Mouse (Mus musculus): ENCODE measurements at regions not wholly inside any gene's neighbourhood (a gene's known extent, or its start where the extent isn't known, plus 50 kb on each side); places are given as distances from the start of the nearest gene placed in this dataset.
"Not testable (repeated sequence)": the region's sequence is repeated elsewhere in the genome, so short reads cannot be mapped to it uniquely, and the experiment has no call there.

- Histone ChIP-seq H3K4me1 (replicated peaks) (no peaks in the 10 kb centered on the region), H3K4me3 (no peak overlapping the region), H3K27ac (no peak overlapping the region), H3K9ac (no peak overlapping the region), H3K36me3 (no peaks in the 10 kb centered on the region), H3K9me3 (peaks cover 11% of the 10 kb centered on the region; the same call in 1 of the 2 replicates), H3K4me2 (no peak overlapping the region), H3K27me3 (no peaks in the 10 kb centered on the region)
- WGBS, result 85% methylated on average over 2 of the region's 2 CpGs
- no peak for ATAC-seq (ENCODE audit: low FRiP score)
Measured at GRCm38 (mm10) chr6:48209103-48209502, 122.7 kb upstream of the Zfp746 start.

GRCm38 (mm10) chr6:48205722-48206121, 119.3 kb upstream of the Zfp746 start:
- ATAC-seq (ENCODE audit: low FRiP score), result no peak
- Histone ChIP-seq H3K27me3 (no peaks in the 10 kb centered on the region), H3K36me3 (no peaks in the 10 kb centered on the region), H3K27ac (no peak overlapping the region), H3K9me3 (no peaks in the 10 kb centered on the region), H3K4me2 (no peak overlapping the region), H3K4me3 (no peak overlapping the region), H3K4me1 (replicated peaks) (no peaks in the 10 kb centered on the region), H3K9ac (no peak overlapping the region)
- 94% methylated on average over 5 of the region's 5 CpGs for WGBS

GRCm38 (mm10) chr6:48199951-48200350, 113.6 kb upstream of the Zfp746 start:
- H3K4me3 ChIP-seq, result no peak overlapping the region
- no peaks in the 10 kb centered on the region for H3K36me3 ChIP-seq
- peaks cover 8% of the 10 kb centered on the region; the same call in 1 of the 2 replicates for H3K4me1 ChIP-seq (replicated peaks)
- H3K9ac ChIP-seq, result no peak overlapping the region
- no peak for ATAC-seq (ENCODE audit: low FRiP score)
- no peak overlapping the region for H3K4me2 ChIP-seq
- WGBS, result 52% methylated on average over 3 of the region's 3 CpGs
- no peak overlapping the region for H3K27ac ChIP-seq
- no peaks in the 10 kb centered on the region for H3K27me3 ChIP-seq
- H3K9me3 ChIP-seq, result no peaks in the 10 kb centered on the region

- H3K36me3 ChIP-seq, result no peaks in the 10 kb centered on the region
- H3K27me3 ChIP-seq, result no peaks in the 10 kb centered on the region
- peaks cover 8% of the 10 kb centered on the region; the same call in 1 of the 2 replicates for H3K4me1 ChIP-seq (replicated peaks)
- no peak overlapping the region for H3K27ac ChIP-seq
- no peak for ATAC-seq (ENCODE audit: low FRiP score)
- no peaks in the 10 kb centered on the region for H3K9me3 ChIP-seq
- H3K4me2 ChIP-seq, result no peak overlapping the region
- WGBS, result 74% methylated on average over 1 of the region's 1 CpGs
- no peak overlapping the region for H3K4me3 ChIP-seq
- H3K9ac ChIP-seq, result no peak overlapping the region
Measured at GRCm38 (mm10) chr6:48198806-48199205, 112.4 kb upstream of the Zfp746 start.

- Histone ChIP-seq H3K27me3 (no peaks in the 10 kb centered on the region), H3K36me3 (no peaks in the 10 kb centered on the region), H3K4me1 (replicated peaks) (peaks cover 8% of the 10 kb centered on the region; the same call in 1 of the 2 replicates), H3K9me3 (no peaks in the 10 kb centered on the region), H3K27ac (no peak overlapping the region), H3K4me2 (no peak overlapping the region), H3K4me3 (no peak overlapping the region), H3K9ac (no peak overlapping the region)
- ATAC-seq (ENCODE audit: low FRiP score), result 0 out of 2 replicates have a peak, but pooled peaks have one; percentile 39
- 52% methylated on average over 4 of the region's 4 CpGs for WGBS
Measured at GRCm38 (mm10) chr6:48197696-48198378, 111.4 kb upstream of the Zfp746 start.

GRCm38 (mm10) chr6:48188363-48188762, 102.0 kb upstream of the Zfp746 start:
- H3K27ac ChIP-seq; ATAC-seq (ENCODE audit: low FRiP score); H3K4me1 ChIP-seq (replicated peaks); H3K27me3 ChIP-seq; H3K4me3 ChIP-seq; H3K9ac ChIP-seq; H3K9me3 ChIP-seq; H3K4me2 ChIP-seq; H3K36me3 ChIP-seq: not testable (repeated sequence)
- 73% methylated on average over 2 of the region's 2 CpGs for WGBS

GRCm38 (mm10) chr6:48185311-48185710, 98.9 kb upstream of the Zfp746 start:
- WGBS, result 33% methylated on average over 1 of the region's 1 CpGs
- no peaks in the 10 kb centered on the region for H3K36me3 ChIP-seq
- H3K9me3 ChIP-seq, result no peaks in the 10 kb centered on the region
- H3K4me3 ChIP-seq, result no peak overlapping the region
- H3K27me3 ChIP-seq, result no peaks in the 10 kb centered on the region
- H3K4me1 ChIP-seq (replicated peaks), result no peaks in the 10 kb centered on the region
- no peak overlapping the region for H3K9ac ChIP-seq
- H3K27ac ChIP-seq, result no peak overlapping the region
- no peak overlapping the region for H3K4me2 ChIP-seq
- no peak for ATAC-seq (ENCODE audit: low FRiP score)

GRCm38 (mm10) chr6:48178360-48179120, 92.1 kb upstream of the Zfp746 start:
- H3K9ac ChIP-seq, result 0 out of 2 replicates have a peak overlapping the region, but pooled peaks have one; percentile 25
- 54% methylated on average over 3 of the region's 3 CpGs for WGBS
- ATAC-seq (ENCODE audit: low FRiP score), result peak; percentile 68

GRCm38 (mm10) chr6:48177936-48178335, 91.5 kb upstream of the Zfp746 start:
- H3K4me1 ChIP-seq (replicated peaks), result peaks cover 6% of the 10 kb centered on the region
- H3K9me3 ChIP-seq, result no peaks in the 10 kb centered on the region
- H3K36me3 ChIP-seq, result no peaks in the 10 kb centered on the region
- no peak for ATAC-seq (ENCODE audit: low FRiP score)
- H3K27ac ChIP-seq, result no peak overlapping the region
- H3K4me3 ChIP-seq, result no peak overlapping the region
- H3K9ac ChIP-seq, result no peak overlapping the region
- WGBS, result 13% methylated on average over 2 of the region's 2 CpGs
- H3K4me2 ChIP-seq, result no peak overlapping the region
- no peaks in the 10 kb centered on the region for H3K27me3 ChIP-seq

More at GRCm38 (mm10) chr6:48178360-48179120, 92.1 kb upstream of the Zfp746 start:
- Histone ChIP-seq H3K27me3 (no peaks in the 10 kb centered on the region), H3K27ac (no peak overlapping the region), H3K4me3 (no peak overlapping the region), H3K4me1 (replicated peaks) (peaks cover 6% of the 10 kb centered on the region), H3K36me3 (no peaks in the 10 kb centered on the region), H3K4me2 (no peak overlapping the region), H3K9me3 (no peaks in the 10 kb centered on the region)

- H3K27me3 ChIP-seq, result no peaks in the 10 kb centered on the region
Measured at GRCm38 (mm10) chr6:48175234-48175633, 88.8 kb upstream of the Zfp746 start.

GRCm38 (mm10) chr6:48172769-48173168, 86.4 kb upstream of the Zfp746 start:
- not testable (repeated sequence) for H3K27ac ChIP-seq; H3K9me3 ChIP-seq; H3K27me3 ChIP-seq; H3K36me3 ChIP-seq; H3K4me3 ChIP-seq; H3K9ac ChIP-seq; ATAC-seq (ENCODE audit: low FRiP score); H3K4me2 ChIP-seq; H3K4me1 ChIP-seq (replicated peaks)
- WGBS, result 92% methylated on average over 13 of the region's 13 CpGs

More at GRCm38 (mm10) chr6:48175234-48175633, 88.8 kb upstream of the Zfp746 start:
- Histone ChIP-seq H3K4me1 (replicated peaks) (peaks cover 6% of the 10 kb centered on the region), H3K9me3 (no peaks in the 10 kb centered on the region), H3K4me2 (no peak overlapping the region), H3K9ac (no peak overlapping the region), H3K36me3 (no peaks in the 10 kb centered on the region), H3K4me3 (no peak overlapping the region), H3K27ac (no peak overlapping the region)
- WGBS, result 85% methylated on average over 2 of the region's 2 CpGs
- no peak for ATAC-seq (ENCODE audit: low FRiP score)

- no peak overlapping the region for H3K4me2 ChIP-seq
- H3K36me3 ChIP-seq, result no peaks in the 10 kb centered on the region
- no peaks in the 10 kb centered on the region for H3K27me3 ChIP-seq
- no peak for ATAC-seq (ENCODE audit: low FRiP score)
- no peak overlapping the region for H3K4me3 ChIP-seq
- no peaks in the 10 kb centered on the region for H3K9me3 ChIP-seq
- H3K9ac ChIP-seq, result no peak overlapping the region
- H3K27ac ChIP-seq, result no peak overlapping the region
- 54% methylated on average over 2 of the region's 2 CpGs for WGBS
- no peaks in the 10 kb centered on the region for H3K4me1 ChIP-seq (replicated peaks)
Measured at GRCm38 (mm10) chr6:48136851-48137250, 50.5 kb upstream of the Zfp746 start.

Data from hindbrain, embryonic 13.5 days (tissue).